Mouse (Mus musculus) ovary, adult 18-20 months (tissue): Measurements from ENCODE around the gene Mettl21e.
"Not testable (repeated sequence)": the region's sequence is repeated elsewhere in the genome, so short reads cannot be mapped to it uniquely, and the experiment has no call there.

Experiments
- DNase-seq: peaks from one replicate; pipeline ENCODE4 v3.0.0; 2022; ENCODE audit warnings: low spot score, mixed read lengths

The Mettl21e gene

DNA sequence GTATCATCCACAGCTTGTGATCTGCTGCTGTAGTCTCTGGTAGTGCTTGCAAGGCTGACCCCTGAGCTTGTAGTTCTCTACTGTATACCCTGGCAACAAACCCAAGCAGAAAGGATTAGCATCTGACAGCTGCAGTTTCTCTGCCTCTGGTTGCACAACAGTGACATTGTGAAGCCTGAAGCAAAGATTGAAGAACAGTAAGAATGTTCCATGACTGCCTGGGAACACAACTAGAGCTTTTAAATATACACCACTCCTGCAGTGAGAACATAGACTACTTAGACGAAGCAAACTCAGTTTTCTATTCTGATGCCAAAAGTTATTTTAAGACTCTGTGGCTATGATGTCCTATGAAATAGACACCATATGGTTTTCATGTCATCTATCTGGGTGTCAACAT is at the start of gene Mettl21e:
Gene Mettl21e (minus strand): TSS at position 86 of the 400 bp plus-strand sequence.
- DNase-seq, result no peak

DNA sequence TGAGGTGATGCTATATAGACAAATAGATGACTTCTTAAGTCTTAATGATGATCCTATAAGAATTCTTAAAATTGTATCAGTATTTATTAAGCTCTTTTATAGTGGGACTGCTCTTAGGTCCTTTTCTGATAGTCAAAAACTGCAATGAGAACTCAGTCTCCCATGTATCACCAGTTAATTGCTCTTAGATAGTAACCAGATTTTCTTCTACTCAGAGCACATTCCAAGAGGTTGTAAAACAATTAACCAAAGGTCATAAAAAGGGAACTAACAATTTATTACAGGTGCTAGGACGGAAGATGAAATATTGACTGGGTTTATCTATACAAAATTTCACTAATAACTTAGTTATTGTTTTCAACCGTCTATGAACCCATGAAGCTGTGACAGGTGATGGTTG is 21.7 kb upstream of the Mettl21e start:
- not testable (repeated sequence) for DNase-seq

DNA sequence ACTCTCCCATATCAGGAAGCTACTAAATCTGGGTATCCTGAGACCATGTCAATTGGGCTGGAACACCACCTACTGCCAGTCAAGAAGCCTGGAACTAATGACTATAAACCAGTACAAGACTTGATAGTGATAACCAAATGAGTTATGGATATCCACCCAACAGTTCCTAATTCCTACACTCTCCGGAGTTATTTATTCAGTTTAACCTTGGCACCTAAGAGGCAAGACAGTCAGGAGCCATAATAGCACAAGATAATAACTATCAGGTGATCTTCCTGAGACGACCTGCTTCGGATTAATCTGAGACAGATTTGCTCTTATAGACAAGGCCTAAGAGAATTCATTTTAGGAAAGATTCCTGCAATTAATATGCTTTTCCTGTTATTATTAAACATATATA is 21.2 kb upstream of the Mettl21e start:
- no peak for DNase-seq

DNA sequence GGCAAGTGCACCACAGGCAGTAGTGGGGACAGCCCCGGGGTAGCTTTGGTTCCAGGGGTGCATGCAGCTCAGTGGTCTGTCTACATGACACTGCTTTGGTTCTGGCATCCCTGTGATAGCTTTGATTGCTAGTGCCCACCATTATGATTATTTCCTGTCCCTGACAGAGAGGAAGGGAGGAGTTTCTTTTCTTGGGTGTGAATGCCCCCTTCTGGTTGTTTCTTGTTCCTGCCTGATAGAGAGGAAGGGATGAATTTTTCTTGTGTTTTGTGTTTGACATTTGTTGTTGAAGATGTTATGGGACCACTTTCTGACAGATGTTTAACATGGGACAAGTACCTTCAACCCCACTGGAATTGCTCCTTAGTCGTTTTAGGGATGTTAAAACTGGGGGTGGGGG is 18.5 kb upstream of the Mettl21e start:
- no peak for DNase-seq

DNA sequence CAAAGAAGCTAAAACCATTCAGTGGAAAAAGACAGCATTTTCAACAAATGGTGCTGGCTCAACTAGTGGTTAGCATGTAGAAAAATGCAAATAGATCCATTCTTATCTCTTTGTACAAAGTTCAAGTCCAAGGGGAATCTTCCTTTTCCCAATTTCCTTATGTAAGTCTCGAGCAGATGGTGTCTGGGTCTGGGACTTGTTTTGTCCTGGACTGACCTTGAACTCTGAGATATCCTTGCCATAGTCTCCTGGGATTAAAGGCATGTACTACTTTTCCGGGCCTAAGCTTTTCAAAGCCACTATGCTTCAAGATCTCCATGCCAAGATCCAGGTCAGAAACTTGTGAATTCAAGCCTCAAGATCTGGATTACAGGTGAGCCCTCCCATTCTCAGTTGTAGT is 16.6 kb upstream of the Mettl21e start:
- no peak for DNase-seq

DNA sequence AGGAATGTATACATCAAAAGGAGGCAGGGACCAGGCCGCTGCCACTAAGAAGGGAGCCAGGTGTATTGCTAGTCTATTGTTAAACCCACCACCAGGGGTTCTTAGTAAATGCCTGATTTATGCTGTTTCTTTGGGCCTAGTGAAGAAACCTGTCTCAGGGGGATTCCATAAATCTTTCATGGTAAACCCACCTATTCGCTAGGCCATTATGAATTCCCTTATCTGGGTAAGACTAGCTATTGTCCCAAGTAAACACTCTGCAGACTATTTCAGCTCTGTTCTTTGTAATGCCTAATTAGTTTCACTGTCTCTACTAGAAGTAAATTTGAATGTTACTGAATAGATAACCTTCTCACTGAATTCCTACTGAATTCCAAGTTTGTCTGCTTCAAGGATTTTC is 15.8 kb upstream of the Mettl21e start:
- not testable (repeated sequence) for DNase-seq

DNA sequence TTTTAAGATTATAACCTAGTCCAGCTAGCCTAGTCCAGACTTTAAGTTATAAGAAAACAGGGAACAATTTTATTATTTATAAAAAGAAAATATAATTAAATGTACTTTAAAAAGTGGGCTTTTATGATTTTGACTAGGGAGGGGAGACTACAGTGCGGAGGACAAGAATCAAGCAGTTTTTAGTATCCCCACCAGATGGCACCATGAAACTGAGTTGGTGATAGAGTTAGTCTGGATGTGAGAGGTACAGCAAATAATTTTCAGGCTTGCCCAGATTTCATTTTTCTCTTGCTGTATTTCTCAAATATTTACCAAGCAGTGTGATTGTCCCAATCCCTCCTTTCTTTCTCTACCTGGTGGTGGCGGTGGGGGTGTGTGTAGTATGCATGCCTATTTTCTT is 10.3 kb upstream of the Mettl21e start:
- no peak for DNase-seq

DNA sequence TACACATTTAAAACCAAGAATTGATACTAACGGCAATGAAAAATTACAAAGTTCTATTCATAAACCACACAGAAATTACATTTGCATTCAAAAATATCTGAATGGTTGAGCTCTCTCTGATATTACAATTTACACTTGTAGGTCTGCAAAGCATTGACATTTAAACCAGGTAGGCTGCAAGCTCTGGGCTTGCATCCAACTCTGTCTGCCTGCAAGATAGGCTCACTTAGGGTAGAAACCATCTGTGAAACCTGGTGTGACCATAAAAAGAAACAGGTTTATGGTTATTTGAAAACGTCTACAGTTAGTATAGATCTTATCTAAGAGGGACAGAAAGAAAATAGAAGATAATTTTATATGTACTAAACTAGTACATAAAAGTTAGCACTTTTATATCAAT is 1.6 kb downstream of the Mettl21e start:
- DNase-seq, result no peak

DNA sequence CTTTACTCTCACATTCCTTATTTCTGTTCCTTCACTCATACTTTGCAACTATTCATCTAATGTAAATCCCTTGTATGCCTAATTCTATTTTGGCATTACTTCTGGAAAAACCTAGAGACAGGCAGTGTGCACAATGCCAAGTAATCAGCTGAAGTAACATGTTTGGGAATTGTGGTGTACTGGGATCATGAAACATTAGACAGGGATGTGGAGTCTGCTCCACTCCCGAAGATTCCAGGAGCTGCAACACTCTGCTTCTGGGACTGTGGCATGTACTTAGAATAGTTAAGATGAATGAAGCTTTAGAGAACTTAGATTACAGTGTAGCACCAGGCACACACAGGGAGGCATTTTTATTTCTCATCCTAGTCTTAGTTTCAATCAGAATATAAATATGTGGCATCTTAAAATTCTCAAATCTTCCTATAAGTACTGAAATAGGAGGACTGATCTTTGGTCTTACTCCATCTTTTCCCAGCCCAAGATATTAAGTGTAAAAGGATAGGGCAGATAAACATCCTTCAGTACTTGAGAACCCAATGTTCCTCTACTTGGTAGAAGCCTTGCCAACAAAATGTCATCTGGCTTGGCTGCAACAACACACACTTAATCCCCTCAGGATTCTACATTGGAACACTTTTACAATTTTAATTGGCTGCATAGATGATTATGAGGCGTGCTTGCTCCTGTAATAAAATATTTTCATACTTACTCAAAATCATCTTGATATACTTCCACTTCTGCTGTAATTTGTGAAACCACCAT is 2.2 kb downstream of the Mettl21e start:
- DNase-seq, result no peak

DNA sequence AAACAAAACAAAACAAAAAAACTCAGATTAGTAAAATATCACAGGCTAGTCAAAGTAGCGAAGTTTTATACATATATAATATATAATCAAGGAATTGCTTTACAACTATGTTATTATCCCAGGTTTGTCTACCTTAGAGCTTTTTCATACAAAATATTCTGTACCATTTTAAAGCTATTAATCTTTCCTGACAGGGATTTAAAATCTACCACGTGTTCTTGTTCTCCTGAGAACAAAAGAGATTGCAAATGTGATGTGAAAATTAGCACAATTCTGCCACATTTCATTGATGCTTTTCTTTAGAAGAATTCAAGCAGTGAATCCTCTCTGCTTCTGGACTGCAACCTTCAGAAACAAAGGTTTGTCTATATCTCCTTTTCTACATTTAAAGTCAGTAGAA is 4.3 kb downstream of the Mettl21e start:
- no peak for DNase-seq

DNA sequence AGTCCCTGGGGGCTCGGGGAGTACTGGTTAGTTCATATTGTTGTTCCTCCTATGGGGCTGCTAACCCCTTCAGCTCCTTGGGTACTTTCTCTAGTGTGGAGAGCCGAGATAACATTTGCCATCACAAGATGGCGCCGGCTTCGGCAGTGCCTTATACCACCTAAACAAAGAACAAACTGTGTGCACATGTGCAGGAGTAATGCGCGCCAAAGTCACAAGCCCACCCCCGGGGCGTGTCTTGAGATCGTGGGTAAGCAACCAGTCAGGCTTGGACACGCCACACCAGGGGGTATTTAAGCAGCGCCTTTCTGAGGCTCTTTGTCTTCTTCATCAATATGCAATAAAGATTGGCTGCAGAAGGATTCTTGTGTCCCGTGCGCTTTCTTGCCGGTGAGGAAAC is 15.9 kb downstream of the Mettl21e start:
- no peak for DNase-seq

DNA sequence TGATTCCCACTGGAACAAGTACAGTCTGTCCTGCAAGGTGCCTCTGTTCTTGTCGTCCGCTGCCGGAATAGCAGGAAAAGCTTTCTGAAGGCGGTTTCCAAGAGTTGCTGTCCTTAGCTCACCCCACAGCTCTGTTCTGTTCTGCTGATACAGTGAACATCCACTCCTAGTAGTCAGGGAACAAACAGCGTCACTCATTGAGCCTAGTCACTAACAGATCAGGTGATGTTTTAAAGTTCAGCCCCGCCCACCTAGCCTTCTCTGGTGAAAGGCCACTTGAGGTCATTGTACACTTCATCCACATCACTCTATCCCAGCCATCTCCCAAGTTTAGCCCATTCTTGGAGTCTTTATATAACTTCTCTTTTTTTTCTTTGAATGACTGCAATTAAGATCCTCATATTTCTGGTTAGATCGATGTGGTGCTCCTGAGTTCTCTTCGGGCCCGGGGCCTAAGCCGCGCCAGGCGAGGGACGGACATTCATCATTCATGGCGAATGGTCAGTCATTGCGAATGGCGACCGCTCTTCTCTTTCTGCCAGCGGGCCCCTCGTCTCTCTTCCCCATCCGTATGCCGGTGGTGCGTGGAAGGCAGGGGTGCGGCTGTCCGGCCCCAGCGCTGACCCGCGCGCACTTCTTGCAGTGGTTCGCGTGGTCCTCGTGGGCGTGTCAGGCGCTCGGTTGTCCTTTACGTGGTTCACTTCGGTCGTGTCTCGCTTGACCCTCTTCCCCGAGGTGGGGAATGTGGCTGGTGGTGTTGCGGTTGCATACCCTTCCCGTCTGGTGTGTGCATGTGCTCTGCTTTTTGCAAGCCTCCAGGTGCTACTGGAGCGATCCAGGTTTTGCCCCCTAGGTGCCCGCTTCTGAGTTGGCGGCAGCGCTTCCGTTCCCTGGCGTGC is 20.2 kb downstream of the Mettl21e start:
- no peak for DNase-seq

DNA sequence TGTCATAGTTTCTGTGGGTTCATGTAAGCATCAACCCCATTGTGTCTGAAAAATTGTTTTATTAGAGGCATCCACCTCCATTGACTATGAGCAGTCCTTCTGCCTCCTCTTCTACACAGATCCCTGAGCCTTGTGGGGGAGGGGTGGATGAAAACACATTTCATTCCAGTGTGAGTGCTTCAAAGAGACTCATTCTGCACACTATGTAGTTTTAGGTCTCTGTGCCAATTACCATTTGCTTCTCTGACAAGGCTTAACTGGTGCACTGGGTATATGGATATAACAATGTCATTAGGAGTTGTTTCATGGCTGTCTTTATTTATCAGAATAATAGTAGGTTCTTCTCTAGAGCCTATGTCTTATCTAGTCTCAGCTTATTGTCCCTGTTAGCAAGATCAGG is 32.4 kb downstream of the Mettl21e start:
- DNase-seq, result no peak

DNA sequence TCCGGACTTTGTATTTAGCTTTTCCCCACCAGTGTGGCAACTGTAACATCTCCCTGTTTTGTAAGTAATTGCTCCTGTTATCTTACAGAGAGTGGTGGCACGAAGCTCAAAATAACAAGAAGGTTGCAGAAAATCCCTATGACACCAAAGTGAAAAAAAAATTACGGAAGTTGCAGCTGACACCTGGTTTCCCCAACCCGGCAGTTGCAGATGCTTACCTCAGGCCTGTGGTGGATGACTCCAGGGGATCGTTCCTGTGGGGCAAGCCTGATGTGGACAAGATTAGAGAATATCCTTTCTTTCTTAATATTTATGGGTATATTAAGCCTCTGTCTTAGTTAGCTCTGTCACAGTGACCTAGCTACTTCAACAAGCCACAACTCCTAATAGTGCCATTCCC is 40.7 kb downstream of the Mettl21e start:
- no peak for DNase-seq

DNA sequence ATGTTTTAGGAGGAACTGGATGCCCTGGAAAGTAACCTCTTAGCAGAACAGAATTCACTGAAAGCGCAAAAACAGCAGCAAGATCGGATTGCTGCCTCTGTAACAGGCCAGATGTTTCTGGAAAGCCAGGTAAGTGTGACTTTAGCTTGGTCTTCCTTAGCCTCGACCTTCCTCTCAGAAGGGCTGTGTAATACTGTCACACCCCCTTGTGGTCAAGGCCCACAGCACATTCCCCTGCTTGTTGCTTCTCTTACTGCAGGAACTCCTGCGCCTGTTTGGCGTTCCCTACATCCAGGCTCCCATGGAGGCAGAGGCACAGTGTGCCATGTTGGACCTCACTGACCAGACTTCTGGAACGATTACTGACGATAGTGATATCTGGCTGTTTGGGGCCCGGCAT is 44.9 kb downstream of the Mettl21e start:
- DNase-seq, result no peak

DNA sequence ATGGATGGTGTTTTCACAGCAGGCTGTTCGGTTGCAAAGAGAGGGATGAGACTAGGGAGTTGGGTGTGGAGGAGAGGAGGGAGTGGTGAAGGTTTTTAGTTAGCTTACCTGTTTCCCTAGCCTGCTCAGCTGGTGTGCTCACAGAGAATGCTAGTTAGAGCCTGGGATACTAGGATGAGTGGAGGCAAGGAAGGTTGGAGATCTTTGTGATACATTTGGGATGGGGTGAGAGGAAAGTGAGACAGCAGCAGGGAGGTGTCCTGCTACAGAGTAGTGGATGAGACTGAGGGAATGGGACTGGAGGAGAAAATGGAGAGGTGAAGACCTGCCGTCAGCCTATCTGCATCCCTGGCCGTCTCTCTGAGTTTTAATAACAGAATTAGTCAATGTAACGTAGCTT is 46.1 kb downstream of the Mettl21e start:
- DNase-seq, result no peak

DNA sequence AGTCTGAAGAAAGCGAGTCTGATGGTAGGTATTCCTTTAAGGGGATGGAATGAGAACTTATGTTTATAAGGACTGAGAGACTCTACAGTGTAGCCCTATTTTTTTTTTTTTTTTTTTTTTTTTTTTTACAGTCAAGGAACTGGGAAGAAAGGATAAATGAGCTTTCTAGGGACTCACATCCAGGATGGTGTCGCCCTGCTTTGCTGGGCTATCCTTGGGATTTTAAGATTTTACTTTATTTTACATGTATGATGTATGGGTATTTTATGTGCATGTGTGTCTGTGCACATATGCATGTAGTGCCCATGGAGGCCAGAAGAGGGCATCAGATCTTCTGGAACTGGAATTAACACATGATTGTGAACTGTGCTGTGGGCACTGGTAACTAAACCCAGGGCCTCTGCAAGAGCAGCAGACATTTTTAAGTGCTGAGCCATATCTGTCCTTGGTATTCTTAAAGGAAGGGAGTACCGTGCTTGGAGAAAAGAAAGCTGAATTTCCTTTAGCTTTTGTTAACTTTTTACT is 50.8 kb downstream of the Mettl21e start:
- DNase-seq, result no peak

DNA sequence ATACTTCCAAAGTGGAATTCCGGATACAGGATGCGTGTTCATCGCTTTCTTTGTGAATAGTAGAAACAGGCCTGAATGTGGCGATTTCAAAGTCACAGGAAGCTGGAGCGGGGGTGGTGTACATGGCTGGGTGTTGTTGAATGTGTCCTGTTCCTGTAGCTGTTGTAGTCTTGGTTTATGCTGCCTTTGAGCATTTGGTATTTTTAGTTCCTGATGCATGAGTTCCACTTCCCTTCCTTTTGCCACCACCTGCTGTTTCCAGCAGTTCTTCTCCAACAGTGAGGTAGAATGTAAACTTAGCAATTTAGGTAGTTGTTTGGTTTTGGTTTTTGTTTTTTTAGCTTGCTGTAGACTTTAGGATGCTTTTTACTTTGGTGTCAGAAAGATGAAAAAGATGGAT is 56.4 kb downstream of the Mettl21e start:
- DNase-seq, result no peak

DNA sequence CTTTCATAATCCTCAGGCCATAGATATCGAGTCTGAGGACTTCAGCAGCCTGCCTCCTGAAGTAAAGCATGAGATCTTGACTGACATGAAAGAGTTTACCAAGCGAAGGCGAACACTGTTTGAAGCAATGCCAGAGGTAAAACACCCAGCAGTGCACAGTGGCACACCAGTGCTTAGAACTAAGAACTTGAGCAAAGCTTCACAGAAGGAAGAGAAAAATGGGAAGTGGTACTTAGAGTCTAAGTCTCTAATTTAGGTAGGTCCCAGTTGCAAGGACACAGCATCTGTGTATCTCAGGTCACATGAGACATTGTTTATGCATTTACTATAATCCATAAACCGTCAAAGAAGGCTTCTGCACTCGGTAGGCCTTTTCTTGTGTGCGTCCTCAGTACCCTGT is 56.9 kb downstream of the Mettl21e start:
- no peak for DNase-seq

DNA sequence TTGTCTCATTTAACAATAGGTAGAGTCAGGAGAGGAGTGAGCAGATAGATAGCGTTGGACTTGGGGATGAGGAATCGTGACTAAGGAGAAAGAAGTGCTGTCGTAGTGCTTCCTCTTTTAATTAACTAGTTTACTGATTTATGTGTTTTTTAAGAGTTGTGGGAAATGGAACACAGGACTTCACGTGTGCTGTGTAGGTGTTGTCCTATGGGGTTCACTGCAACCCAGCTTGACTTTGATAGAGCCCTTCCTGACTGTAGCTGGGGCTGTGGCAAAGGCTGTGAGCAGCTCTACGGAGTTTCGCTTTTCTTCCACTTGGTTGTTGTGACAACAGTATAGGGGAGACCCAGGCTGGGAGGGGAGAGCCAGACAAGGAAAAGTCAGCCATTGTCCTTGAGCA is 60.4 kb downstream of the Mettl21e start:
- no peak for DNase-seq

DNA sequence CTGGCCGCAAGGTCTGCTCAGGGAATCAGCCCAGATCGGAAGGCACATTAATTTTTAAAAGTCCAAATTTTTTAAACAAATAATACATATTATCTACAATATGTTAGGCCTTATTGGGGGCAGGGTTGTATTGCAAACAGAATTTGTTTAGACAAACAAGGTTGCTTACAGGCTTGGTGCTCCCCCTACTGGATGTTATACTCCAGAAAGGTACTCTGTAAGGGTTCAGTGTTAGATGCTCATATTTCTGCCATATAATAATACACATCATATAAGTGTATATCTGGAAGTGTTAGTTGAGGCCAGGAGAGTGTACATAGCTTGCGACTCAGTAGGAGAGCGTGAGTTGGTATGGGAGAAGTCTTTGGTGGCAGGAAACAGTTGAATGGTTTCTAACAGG is 63.5 kb downstream of the Mettl21e start:
- DNase-seq, result no peak
